In the genomic region with DNA sequence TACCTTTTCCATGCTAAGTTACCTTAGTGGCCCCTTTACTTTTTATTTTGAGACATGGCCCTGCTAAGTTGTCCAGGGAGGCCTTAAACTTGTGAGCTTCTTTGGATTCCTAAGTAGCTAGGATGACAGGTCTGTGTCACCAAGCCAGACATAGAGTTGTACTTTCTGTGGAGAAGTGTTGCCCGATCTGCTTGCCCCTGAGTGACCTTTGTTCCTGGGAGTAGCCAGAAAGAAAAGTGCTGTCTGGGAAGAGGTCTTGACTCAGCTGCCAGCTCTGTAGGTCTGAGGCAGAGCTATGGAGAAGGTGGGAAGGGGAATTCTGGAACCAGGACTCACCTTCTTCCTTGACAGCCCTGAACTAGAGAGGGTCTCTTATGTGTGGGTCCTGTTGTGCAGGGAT, we compare ENCODE assay signal across 13 mouse cellular contexts. TPM values are rescaled to one million over a fixed set of nuclear protein-coding genes. Genes with fewer than 3 reads are reported as not detected.
DNase-seq lines count a peak whose midpoint lies in the region; ATAC-seq lines count a peak whose summit lies in the region.
"Had no signal": no experiment of that assay in that cellular context is flagged by ENCODE, and none has a peak within 500 bp of the region (broad histone marks: within the 10 kb centered on the region; RNA-seq: fewer than 3 reads in every experiment).

No protein-coding gene starts in this region.

- no peak for DNase-seq in hindbrain, embryonic 11.5 days (ENCODE audit: low spot score)
- DNase-seq in midbrain, embryonic 11.5 days (ENCODE audit: low spot score, missing footprints): no peak
- peak; percentile 62 for DNase-seq in kidney, adult 9 months
- DNase-seq in adrenal gland, postnatal 4 days (ENCODE audit: low spot score in 2 of 2): no peak
- DNase-seq in cerebellum, postnatal 4 days (ENCODE audit: low spot score in 2 of 2): no peak
- DNase-seq: thymus, postnatal 36 days had no signal

- H3K4me1 ChIP-seq in hindbrain, embryonic 13.5 days (replicated peaks): peaks cover 69% of the 10 kb centered on the region
- peaks cover 13% of the 10 kb centered on the region; the same call in 1 of the 2 replicates for H3K4me1 ChIP-seq in hindbrain, embryonic 11.5 days (replicated peaks; ENCODE audit: control insufficient read depth, insufficient read depth, low read length)
- peaks cover 52% of the 10 kb centered on the region for H3K4me1 ChIP-seq in midbrain, embryonic 12.5 days
- H3K4me1 ChIP-seq in midbrain, embryonic 11.5 days (ENCODE audit: control insufficient read depth, insufficient read depth, low read length): peaks cover 23% of the 10 kb centered on the region
- peaks cover 65% of the 10 kb centered on the region for H3K4me1 ChIP-seq in liver, embryonic 15.5 days (replicated peaks)

- no peak for ATAC-seq in hindbrain, embryonic 13.5 days (ENCODE audit: low FRiP score)
- no peak for ATAC-seq in hindbrain, embryonic 11.5 days (ENCODE audit: low FRiP score)
- no peak for ATAC-seq in midbrain, embryonic 12.5 days (ENCODE audit: low FRiP score, low read depth)
- no peak for ATAC-seq in midbrain, embryonic 11.5 days (ENCODE audit: low FRiP score)
- ATAC-seq in liver, embryonic 15.5 days (ENCODE audit: insufficient read depth): no peak

- no peaks in the 10 kb centered on the region for H3K9me3 ChIP-seq in hindbrain, embryonic 13.5 days
- H3K9me3 ChIP-seq in hindbrain, embryonic 11.5 days (ENCODE audit: control insufficient read depth, low read length): no peaks in the 10 kb centered on the region
- H3K9me3 ChIP-seq in midbrain, embryonic 12.5 days: no peaks in the 10 kb centered on the region
- H3K9me3 ChIP-seq in midbrain, embryonic 11.5 days (ENCODE audit: control insufficient read depth, low read length): no peaks in the 10 kb centered on the region
- H3K9me3 ChIP-seq in liver, embryonic 15.5 days (replicated peaks): no peaks in the 10 kb centered on the region

- no peaks in the 10 kb centered on the region for H3K27me3 ChIP-seq in hindbrain, embryonic 13.5 days
- no peaks in the 10 kb centered on the region for H3K27me3 ChIP-seq in hindbrain, embryonic 11.5 days (ENCODE audit: control insufficient read depth, insufficient read depth, low read length)
- no peaks in the 10 kb centered on the region for H3K27me3 ChIP-seq in midbrain, embryonic 12.5 days
- H3K27me3 ChIP-seq in midbrain, embryonic 11.5 days (ENCODE audit: control insufficient read depth, insufficient read depth, low read length): no peaks in the 10 kb centered on the region
- H3K27me3 ChIP-seq in liver, embryonic 15.5 days: no peaks in the 10 kb centered on the region

- H3K4me3 ChIP-seq in hindbrain, embryonic 13.5 days: no peak overlapping the region
- no peak overlapping the region for H3K4me3 ChIP-seq in hindbrain, embryonic 11.5 days (ENCODE audit: low read depth, low read length)
- H3K4me3 ChIP-seq in midbrain, embryonic 12.5 days: no peak overlapping the region
- no peak overlapping the region for H3K4me3 ChIP-seq in midbrain, embryonic 11.5 days (ENCODE audit: low read depth, low read length)
- H3K4me3 ChIP-seq in liver, embryonic 15.5 days (replicated peaks): no peak overlapping the region
- H3K4me3 ChIP-seq: erythroblast, embryonic 14.5 days had no signal

- WGBS in hindbrain, embryonic 13.5 days: 50% methylated on average over 1 of the region's 1 CpGs
- WGBS in hindbrain, embryonic 11.5 days: 43% methylated on average over 1 of the region's 1 CpGs
- 42% methylated on average over 1 of the region's 1 CpGs for WGBS in midbrain, embryonic 12.5 days
- WGBS in midbrain, embryonic 11.5 days: 55% methylated on average over 1 of the region's 1 CpGs
- 33% methylated on average over 1 of the region's 1 CpGs for WGBS in liver, embryonic 15.5 days (ENCODE audit: insufficient replicate concordance)

- H3K36me3 ChIP-seq in hindbrain, embryonic 13.5 days: peaks cover 2% of the 10 kb centered on the region; the same call in 1 of the 2 replicates
- H3K36me3 ChIP-seq in hindbrain, embryonic 11.5 days (ENCODE audit: control insufficient read depth, insufficient read depth, low read length): no peaks in the 10 kb centered on the region
- H3K36me3 ChIP-seq in midbrain, embryonic 12.5 days: no peaks in the 10 kb centered on the region
- no peaks in the 10 kb centered on the region for H3K36me3 ChIP-seq in midbrain, embryonic 11.5 days (ENCODE audit: control insufficient read depth, insufficient read depth, low read length)
- H3K36me3 ChIP-seq in liver, embryonic 15.5 days (replicated peaks): no peaks in the 10 kb centered on the region

- peak overlapping the region; percentile 27; the same call in 1 of the 2 replicates for H3K27ac ChIP-seq in hindbrain, embryonic 13.5 days
- H3K27ac ChIP-seq in hindbrain, embryonic 11.5 days (ENCODE audit: low read depth, low read length): no peak overlapping the region
- H3K27ac ChIP-seq in midbrain, embryonic 12.5 days (replicated peaks): no peak overlapping the region
- no peak overlapping the region for H3K27ac ChIP-seq in midbrain, embryonic 11.5 days (ENCODE audit: low read depth, low read length)
- H3K27ac ChIP-seq in liver, embryonic 15.5 days (replicated peaks): 0 out of 2 replicates have a peak overlapping the region, but pooled peaks have one; percentile 25
- H3K27ac ChIP-seq: liver, embryonic 14.5 days had no signal

- no peak overlapping the region for H3K4me2 ChIP-seq in hindbrain, embryonic 13.5 days
- no peak overlapping the region for H3K4me2 ChIP-seq in hindbrain, embryonic 11.5 days (replicated peaks; ENCODE audit: low read depth, low read length)
- H3K4me2 ChIP-seq in midbrain, embryonic 12.5 days (replicated peaks): no peak overlapping the region
- no peak overlapping the region for H3K4me2 ChIP-seq in midbrain, embryonic 11.5 days
- no peak overlapping the region for H3K4me2 ChIP-seq in liver, embryonic 15.5 days

- peak overlapping the region; percentile 14; the same call in 1 of the 2 replicates for H3K9ac ChIP-seq in hindbrain, embryonic 13.5 days
- no peak overlapping the region for H3K9ac ChIP-seq in hindbrain, embryonic 11.5 days (ENCODE audit: low read depth, low read length)
- 0 out of 2 replicates have a peak overlapping the region, but pooled peaks have one; percentile 2 for H3K9ac ChIP-seq in midbrain, embryonic 12.5 days (replicated peaks)
- no peak overlapping the region for H3K9ac ChIP-seq in midbrain, embryonic 11.5 days (ENCODE audit: low read length)
- no peak overlapping the region for H3K9ac ChIP-seq in liver, embryonic 15.5 days
- H3K9ac ChIP-seq: liver, embryonic 14.5 days had no signal

RNA-seq across cellular contexts. Expression of a gene that starts 2.5 kb away (rescaled TPM):
- 7.8 and 8.3 TPM in 2 replicates for polyA plus RNA-seq in hindbrain, embryonic 13.5 days (2015; fragmentation: Nextera tagmentation; extraction: Ambion mirVana)
- 5.5 and 8.8 TPM in 2 replicates for polyA plus RNA-seq in hindbrain, embryonic 11.5 days (2014; fragmentation: Nextera tagmentation; extraction: Ambion mirVana)
- 9.3 and 10.0 TPM in 2 replicates for polyA plus RNA-seq in midbrain, embryonic 12.5 days (2016; fragmentation: Nextera tagmentation; extraction: Ambion mirVana)
- polyA plus RNA-seq in midbrain, embryonic 11.5 days (2014; fragmentation: Nextera tagmentation; extraction: Ambion mirVana): 6.0 and 7.8 TPM in 2 replicates
- 2.4 and 2.9 TPM in 2 replicates for polyA plus RNA-seq in liver, embryonic 15.5 days (2015; fragmentation: Nextera tagmentation; extraction: Ambion mirVana)
- total RNA-seq in adrenal gland, postnatal 4 days (2021): 10 to 100 TPM; 17.0 to 18.6 TPM

RNA-seq across cellular contexts. Expression of a gene that starts 4.2 kb away (rescaled TPM):
- 1.4 and 1.7 TPM in 2 replicates for polyA plus RNA-seq in hindbrain, embryonic 13.5 days (2015; fragmentation: Nextera tagmentation; extraction: Ambion mirVana)
- 2.0 and 2.2 TPM in 2 replicates for polyA plus RNA-seq in hindbrain, embryonic 11.5 days (2014; fragmentation: Nextera tagmentation; extraction: Ambion mirVana)
- polyA plus RNA-seq in midbrain, embryonic 12.5 days (2016; fragmentation: Nextera tagmentation; extraction: Ambion mirVana): 1.5 and 1.6 TPM in 2 replicates
- polyA plus RNA-seq in midbrain, embryonic 11.5 days (2014; fragmentation: Nextera tagmentation; extraction: Ambion mirVana): 2.2 and 2.4 TPM in 2 replicates
- 0.24 and 0.30 TPM in 2 replicates for polyA plus RNA-seq in liver, embryonic 15.5 days (2015; fragmentation: Nextera tagmentation; extraction: Ambion mirVana)
- total RNA-seq in adrenal gland, postnatal 4 days (2021): 1 to 10 TPM; 4.0 to 4.2 TPM
- polyA plus RNA-seq: erythroblast, embryonic 14.5 days had no signal

RNA-seq across cellular contexts. Expression of a gene that starts 24.4 kb away (rescaled TPM):
- polyA plus RNA-seq in hindbrain, embryonic 13.5 days (2015; fragmentation: Nextera tagmentation; extraction: Ambion mirVana): 0.44 TPM in 1 of 2 replicates, not detected in the other
- 0.48 TPM in 1 of 2 replicates, not detected in the other for polyA plus RNA-seq in hindbrain, embryonic 11.5 days (2014; fragmentation: Nextera tagmentation; extraction: Ambion mirVana)
- polyA plus RNA-seq in midbrain, embryonic 12.5 days (2016; fragmentation: Nextera tagmentation; extraction: Ambion mirVana): not detected in 2 replicates
- polyA plus RNA-seq in midbrain, embryonic 11.5 days (2014; fragmentation: Nextera tagmentation; extraction: Ambion mirVana): not detected in 2 replicates
- 0.15 TPM in 1 of 2 replicates, not detected in the other for polyA plus RNA-seq in liver, embryonic 15.5 days (2015; fragmentation: Nextera tagmentation; extraction: Ambion mirVana)
- total RNA-seq in adrenal gland, postnatal 4 days (2021): not detected
- total RNA-seq: granulocyte monocyte progenitor cell, adult 5-6 weeks; layer of hippocampus, postnatal 10 days had no signal
- polyA plus RNA-seq: erythroblast, embryonic 14.5 days; liver, embryonic 14.5 days had no signal

RNA-seq across cellular contexts. Expression of a gene that starts 26.8 kb away (rescaled TPM):
- polyA plus RNA-seq in hindbrain, embryonic 13.5 days (2015; fragmentation: Nextera tagmentation; extraction: Ambion mirVana): 0.22 and 0.66 TPM in 2 replicates
- polyA plus RNA-seq in hindbrain, embryonic 11.5 days (2014; fragmentation: Nextera tagmentation; extraction: Ambion mirVana): not detected in 2 replicates
- polyA plus RNA-seq in midbrain, embryonic 12.5 days (2016; fragmentation: Nextera tagmentation; extraction: Ambion mirVana): 0.46 and 0.52 TPM in 2 replicates
- 0.23 TPM in 2 replicates for polyA plus RNA-seq in midbrain, embryonic 11.5 days (2014; fragmentation: Nextera tagmentation; extraction: Ambion mirVana)
- 0.74 and 1.3 TPM in 2 replicates for polyA plus RNA-seq in liver, embryonic 15.5 days (2015; fragmentation: Nextera tagmentation; extraction: Ambion mirVana)
- 1 to 10 TPM; 2.6 to 3.8 TPM for total RNA-seq in adrenal gland, postnatal 4 days (2021)

RNA-seq across cellular contexts. Expression of a gene that starts 35.4 kb away (rescaled TPM):
- 20.2 and 22.2 TPM in 2 replicates for polyA plus RNA-seq in hindbrain, embryonic 13.5 days (2015; fragmentation: Nextera tagmentation; extraction: Ambion mirVana)
- polyA plus RNA-seq in hindbrain, embryonic 11.5 days (2014; fragmentation: Nextera tagmentation; extraction: Ambion mirVana): 12.5 and 12.8 TPM in 2 replicates
- 20.5 and 22.1 TPM in 2 replicates for polyA plus RNA-seq in midbrain, embryonic 12.5 days (2016; fragmentation: Nextera tagmentation; extraction: Ambion mirVana)
- polyA plus RNA-seq in midbrain, embryonic 11.5 days (2014; fragmentation: Nextera tagmentation; extraction: Ambion mirVana): 12.2 and 14.3 TPM in 2 replicates
- polyA plus RNA-seq in liver, embryonic 15.5 days (2015; fragmentation: Nextera tagmentation; extraction: Ambion mirVana): 3.2 and 3.5 TPM in 2 replicates
- total RNA-seq in adrenal gland, postnatal 4 days (2021): 10 to 100 TPM; 29.3 to 32.0 TPM

Comparison
In these comparisons a context has a peak if more than half of its experiments do, and no peak if none do; other contexts are left out.
1. H3K27ac ChIP-seq: peak in hindbrain, embryonic 13.5 days (single experiment) and liver, embryonic 15.5 days (single experiment); none in hindbrain, embryonic 11.5 days (single experiment), midbrain, embryonic 12.5 days (single experiment) and midbrain, embryonic 11.5 days (single experiment).
2. H3K9ac ChIP-seq: peak in hindbrain, embryonic 13.5 days (single experiment) and midbrain, embryonic 12.5 days (single experiment); none in hindbrain, embryonic 11.5 days (single experiment), midbrain, embryonic 11.5 days (single experiment) and liver, embryonic 15.5 days (single experiment).